Mouse (Mus musculus) embryonic facial prominence, embryonic 13.5 days (tissue): Measurements from ENCODE around the gene Drosha. TPM values are rescaled to one million over a fixed set of nuclear protein-coding genes. Genes with fewer than 3 reads are reported as not detected.

Experiments used
- ATAC-seq: fragments of 200-750 bp; cut with Nextera tagmentation; 2 replicates; pipeline ENCODE4 v1.8.0; 2017; ENCODE audit warnings: low read depth; ENCODE audit not compliant: insufficient number of reproducible peaks, insufficient read depth, low FRiP score, low TSS enrichment
- H3K27ac ChIP-seq: fragments of 300-500 bp; sonication (generic); 2 replicates; pipeline ENCODE4 v1.5.1; 2015; ENCODE audit warnings: moderate library complexity, mild to moderate bottlenecking, inconsistent platforms
- H3K27me3 ChIP-seq: fragments of 300-500 bp; sonication (generic); 2 replicates; pipeline ENCODE4 v1.6.1; 2015; ENCODE audit warnings: mild to moderate bottlenecking, inconsistent platforms
- H3K36me3 ChIP-seq: fragments of 300-500 bp; sonication (generic); 2 replicates; pipeline ENCODE4 v1.6.1; 2015; ENCODE audit warnings: mild to moderate bottlenecking, inconsistent platforms
- H3K4me1 ChIP-seq: fragments of 300-500 bp; sonication (generic); 2 replicates; pipeline ENCODE4 v1.6.1; 2015; ENCODE audit warnings: inconsistent platforms
- H3K4me2 ChIP-seq: fragments of 300-500 bp; sonication (generic); 2 replicates; pipeline ENCODE4 v1.6.1; 2015; ENCODE audit warnings: moderate library complexity, mild to moderate bottlenecking, inconsistent platforms
- H3K4me3 ChIP-seq: fragments of 300-500 bp; sonication (generic); 2 replicates; pipeline ENCODE4 v1.5.1; 2015; ENCODE audit warnings: mild to moderate bottlenecking, inconsistent platforms
- H3K9ac ChIP-seq: fragments of 300-500 bp; sonication (generic); 2 replicates; pipeline ENCODE4 v1.6.1; 2015; ENCODE audit warnings: mild to moderate bottlenecking, inconsistent platforms
- H3K9me3 ChIP-seq: fragments of 300-500 bp; sonication (generic); 2 replicates; pipeline ENCODE4 v1.6.1; 2016; ENCODE audit warnings: inconsistent platforms
- WGBS: fragments of 180-500 bp; shearing (Covaris S2); methylation state at CpG from one replicate; pipeline ENCODE4 v1.1.7; 2015; ENCODE audit warnings: mixed read lengths; 5-methylcytosine and 5-hydroxymethylcytosine counted together
- polyA plus RNA-seq: library from polyadenylated mRNA; unstranded; fragments of >200 nt; fragmentation: Nextera tagmentation; extraction: Ambion mirVana; gene quantifications from 2 replicates; pipeline ENCODE4 v1.2.1, GENCODE M21; 2015

Gene Drosha
- polyA plus RNA-seq, 1 experiment from 2014 or later, result 46.5 TPM

DNA sequence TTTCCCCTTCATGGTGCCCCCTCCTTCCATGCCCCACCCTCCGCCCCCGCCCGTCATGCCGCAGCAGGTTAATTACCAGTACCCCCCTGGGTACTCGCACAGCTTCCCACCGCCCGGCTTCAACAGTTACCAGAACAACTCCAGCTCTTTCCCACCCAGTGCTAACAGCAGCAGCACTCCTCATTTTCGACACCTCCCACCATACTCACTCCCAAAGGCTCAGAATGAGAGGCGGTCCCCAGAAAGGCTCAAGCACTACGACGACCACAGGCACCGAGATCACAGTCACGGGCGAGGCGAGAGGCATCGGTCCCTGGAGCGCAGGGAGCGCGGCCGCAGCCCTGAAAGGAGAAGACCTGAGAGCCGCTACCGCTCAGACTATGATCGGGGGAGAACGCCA, 9.6 kb downstream of the Drosha start:
- no peak overlapping the region for H3K27ac ChIP-seq
- H3K4me3 ChIP-seq, result no peak overlapping the region
- no peaks in the 10 kb centered on the region for H3K27me3 ChIP-seq
- H3K4me1 ChIP-seq, result no peaks in the 10 kb centered on the region
- ATAC-seq, result no peak
- 96% methylated on average over 24 of the region's 24 CpGs for WGBS
- no peak overlapping the region for H3K4me2 ChIP-seq
- H3K36me3 ChIP-seq, result peaks cover 75% of the 10 kb centered on the region
- H3K9me3 ChIP-seq, result no peaks in the 10 kb centered on the region
- no peak overlapping the region for H3K9ac ChIP-seq

DNA sequence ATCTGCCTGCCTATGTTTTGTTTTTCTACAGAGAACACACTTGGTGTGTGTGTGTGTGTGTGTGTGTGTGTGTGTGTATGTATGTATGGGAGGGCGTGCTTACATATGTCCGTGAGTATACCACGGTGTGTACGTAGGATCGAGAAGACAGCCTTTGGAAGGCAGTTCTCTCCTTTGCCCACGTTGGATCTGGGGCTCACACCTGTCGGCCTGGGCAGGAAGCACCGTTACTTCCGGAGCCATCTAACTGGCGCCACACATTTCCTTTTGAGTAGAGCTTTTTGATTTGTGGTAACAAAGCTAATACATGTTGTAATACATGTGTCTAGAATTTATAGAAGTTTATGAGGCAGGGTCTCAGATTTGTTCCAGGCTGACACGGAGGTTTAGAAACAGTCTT, 16.1 kb downstream of the Drosha start:
- no peaks in the 10 kb centered on the region for H3K27me3 ChIP-seq
- no peak overlapping the region for H3K9ac ChIP-seq
- H3K9me3 ChIP-seq, result no peaks in the 10 kb centered on the region
- WGBS, result 96% methylated on average over 11 of the region's 11 CpGs
- H3K4me1 ChIP-seq, result no peaks in the 10 kb centered on the region
- peaks cover 87% of the 10 kb centered on the region for H3K36me3 ChIP-seq
- H3K27ac ChIP-seq, result no peak overlapping the region
- no peak for ATAC-seq
- H3K4me2 ChIP-seq, result no peak overlapping the region
- H3K4me3 ChIP-seq, result no peak overlapping the region

DNA sequence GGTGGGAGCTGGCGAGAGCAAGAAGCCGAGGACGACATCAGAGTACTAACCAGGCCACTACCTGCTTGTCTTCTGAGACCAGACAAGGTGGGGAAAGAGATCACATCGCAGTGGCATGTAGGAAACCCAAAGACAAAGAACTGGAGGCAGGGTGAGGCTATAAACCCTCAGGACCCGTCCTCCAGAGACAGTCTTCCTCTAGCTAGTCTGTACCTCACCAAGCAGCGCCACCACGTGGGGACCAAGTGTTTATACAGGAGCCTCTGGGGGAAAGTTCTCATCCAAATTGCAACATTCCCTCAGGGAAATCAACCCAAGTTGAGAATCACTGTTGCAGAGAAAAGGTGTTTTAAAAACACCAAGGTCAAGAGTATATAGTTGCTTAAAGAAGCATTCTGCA, 18.2 kb downstream of the Drosha start:
- 77% methylated on average over 7 of the region's 7 CpGs for WGBS
- H3K36me3 ChIP-seq, result peaks cover 89% of the 10 kb centered on the region

DNA sequence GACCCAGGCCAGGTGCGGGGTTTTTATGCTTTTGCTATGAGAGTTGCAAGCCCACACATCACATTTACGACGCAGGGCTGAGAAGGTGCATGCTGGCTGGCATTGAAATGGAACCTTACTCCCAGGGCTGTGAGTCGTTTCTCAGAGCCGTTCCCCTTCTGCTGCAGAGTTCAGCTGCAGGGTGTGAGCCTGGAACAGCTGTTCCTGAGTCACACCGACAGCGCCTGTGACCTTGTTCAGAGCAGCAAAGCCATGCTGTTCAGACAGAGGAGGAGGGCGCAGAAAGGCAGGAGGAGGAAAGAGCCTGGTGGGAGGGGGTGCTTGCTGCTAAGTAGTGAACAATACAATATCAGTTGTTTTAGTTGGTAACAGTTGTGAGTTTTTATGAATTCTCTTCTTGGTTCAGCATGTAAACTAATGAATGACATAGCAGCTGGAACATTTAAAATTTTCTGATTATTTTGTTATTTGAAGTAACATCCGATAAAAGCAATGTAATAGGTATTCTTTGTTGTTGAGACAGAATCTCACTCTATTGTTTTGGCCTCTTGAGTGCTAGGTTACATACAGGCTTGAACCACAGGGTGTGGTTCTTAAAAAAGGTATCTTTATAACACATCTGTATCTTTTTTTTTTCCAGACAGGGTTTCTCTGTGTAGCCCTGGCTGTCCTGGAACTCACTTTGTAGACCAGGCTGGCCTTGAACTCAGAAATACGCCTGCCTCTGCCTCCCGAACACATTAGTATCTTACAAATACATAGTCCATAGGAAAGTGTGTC, 23.8 kb downstream of the Drosha start:
- H3K4me2 ChIP-seq, result no peak overlapping the region
- WGBS, result 89% methylated on average over 11 of the region's 11 CpGs
- no peak for ATAC-seq
- H3K9me3 ChIP-seq, result no peaks in the 10 kb centered on the region
- H3K4me1 ChIP-seq, result no peaks in the 10 kb centered on the region
- H3K27ac ChIP-seq, result no peak overlapping the region
- no peak overlapping the region for H3K4me3 ChIP-seq
- H3K36me3 ChIP-seq, result peaks cover 94% of the 10 kb centered on the region
- H3K9ac ChIP-seq, result no peak overlapping the region
- no peaks in the 10 kb centered on the region for H3K27me3 ChIP-seq

More for the DNA sequence above, 18.2 kb downstream of the Drosha start:
- Histone ChIP-seq H3K4me2 (no peak overlapping the region), H3K4me1 (no peaks in the 10 kb centered on the region), H3K4me3 (no peak overlapping the region), H3K9ac (no peak overlapping the region), H3K27ac (no peak overlapping the region), H3K27me3 (no peaks in the 10 kb centered on the region), H3K9me3 (no peaks in the 10 kb centered on the region)
- ATAC-seq, result no peak

DNA sequence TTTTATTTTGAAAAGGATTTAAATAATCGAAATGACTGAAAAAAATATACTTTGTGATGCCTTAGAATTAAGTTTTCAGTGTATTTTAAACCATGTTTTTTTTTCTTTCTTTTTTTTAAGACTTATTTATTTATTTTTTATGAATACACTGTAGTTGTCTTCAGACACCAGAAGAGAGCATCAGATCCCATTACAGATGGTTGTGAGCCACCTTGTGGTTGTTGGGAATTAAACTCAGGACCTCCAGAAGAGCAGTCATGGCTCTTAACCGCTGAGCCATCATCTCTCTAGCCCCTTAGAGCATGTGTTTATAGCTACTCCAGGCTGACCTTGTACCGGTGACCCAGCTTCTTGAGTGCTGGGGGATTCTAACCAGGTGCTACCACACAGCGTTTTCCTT, 24.8 kb downstream of the Drosha start:
- H3K9ac ChIP-seq, result no peak overlapping the region
- no peaks in the 10 kb centered on the region for H3K9me3 ChIP-seq
- no peak overlapping the region for H3K27ac ChIP-seq
- no peaks in the 10 kb centered on the region for H3K27me3 ChIP-seq
- WGBS, result 81% methylated on average over 4 of the region's 4 CpGs
- ATAC-seq, result no peak
- no peak overlapping the region for H3K4me2 ChIP-seq
- H3K4me1 ChIP-seq, result no peaks in the 10 kb centered on the region
- no peak overlapping the region for H3K4me3 ChIP-seq
- peaks cover 94% of the 10 kb centered on the region for H3K36me3 ChIP-seq

DNA sequence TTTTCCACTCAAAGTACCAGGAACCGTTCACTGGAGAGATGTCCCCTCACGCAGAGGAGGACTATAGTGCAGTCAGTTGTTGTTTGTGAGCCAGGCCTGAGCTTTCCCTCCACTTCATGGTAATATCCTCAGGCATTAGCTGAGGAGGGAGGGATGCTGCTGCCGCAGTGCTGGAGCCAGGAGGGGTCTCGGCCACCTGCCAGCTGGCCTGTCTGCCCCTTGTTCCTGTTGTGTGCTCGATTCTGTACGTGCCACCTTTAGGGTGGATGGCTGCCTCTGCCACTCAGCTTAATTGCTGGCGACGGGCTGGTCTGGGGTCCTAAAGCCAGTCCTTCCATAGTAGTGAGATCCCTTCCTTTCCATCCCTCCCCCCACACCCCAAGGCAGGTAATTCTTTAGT, 28.9 kb downstream of the Drosha start:
- no peak for ATAC-seq
- WGBS, result 90% methylated on average over 8 of the region's 8 CpGs
- no peak overlapping the region for H3K4me3 ChIP-seq
- peaks cover 93% of the 10 kb centered on the region for H3K36me3 ChIP-seq
- no peak overlapping the region for H3K27ac ChIP-seq
- no peaks in the 10 kb centered on the region for H3K27me3 ChIP-seq
- H3K9me3 ChIP-seq, result no peaks in the 10 kb centered on the region
- H3K4me2 ChIP-seq, result no peak overlapping the region
- H3K4me1 ChIP-seq, result no peaks in the 10 kb centered on the region
- no peak overlapping the region for H3K9ac ChIP-seq

DNA sequence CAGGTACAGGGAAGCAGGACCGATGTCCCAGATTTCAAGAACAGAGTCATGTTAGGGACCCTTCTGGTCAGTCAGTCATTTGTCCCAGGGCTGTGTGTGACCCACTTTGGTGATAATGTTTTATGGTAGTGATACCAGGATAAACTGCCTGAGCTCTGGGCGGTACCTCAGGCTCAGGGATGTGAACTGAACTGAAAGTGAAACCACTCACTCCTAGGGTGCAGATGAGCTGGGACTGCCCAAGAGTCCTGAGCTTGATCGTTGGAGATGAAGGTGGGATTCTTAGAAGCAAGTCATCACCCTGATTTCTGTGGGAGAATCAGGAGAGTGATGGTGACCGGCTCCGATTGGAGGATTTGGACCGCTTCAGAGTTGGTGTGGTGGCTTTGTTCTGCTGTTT, 32.2 kb downstream of the Drosha start:
- Histone ChIP-seq H3K27ac (no peak overlapping the region), H3K9ac (no peak overlapping the region), H3K4me2 (no peak overlapping the region), H3K4me3 (no peak overlapping the region), H3K4me1 (no peaks in the 10 kb centered on the region), H3K9me3 (no peaks in the 10 kb centered on the region), H3K36me3 (peaks cover 94% of the 10 kb centered on the region), H3K27me3 (no peaks in the 10 kb centered on the region)
- ATAC-seq, result no peak
- WGBS, result 97% methylated on average over 6 of the region's 6 CpGs

DNA sequence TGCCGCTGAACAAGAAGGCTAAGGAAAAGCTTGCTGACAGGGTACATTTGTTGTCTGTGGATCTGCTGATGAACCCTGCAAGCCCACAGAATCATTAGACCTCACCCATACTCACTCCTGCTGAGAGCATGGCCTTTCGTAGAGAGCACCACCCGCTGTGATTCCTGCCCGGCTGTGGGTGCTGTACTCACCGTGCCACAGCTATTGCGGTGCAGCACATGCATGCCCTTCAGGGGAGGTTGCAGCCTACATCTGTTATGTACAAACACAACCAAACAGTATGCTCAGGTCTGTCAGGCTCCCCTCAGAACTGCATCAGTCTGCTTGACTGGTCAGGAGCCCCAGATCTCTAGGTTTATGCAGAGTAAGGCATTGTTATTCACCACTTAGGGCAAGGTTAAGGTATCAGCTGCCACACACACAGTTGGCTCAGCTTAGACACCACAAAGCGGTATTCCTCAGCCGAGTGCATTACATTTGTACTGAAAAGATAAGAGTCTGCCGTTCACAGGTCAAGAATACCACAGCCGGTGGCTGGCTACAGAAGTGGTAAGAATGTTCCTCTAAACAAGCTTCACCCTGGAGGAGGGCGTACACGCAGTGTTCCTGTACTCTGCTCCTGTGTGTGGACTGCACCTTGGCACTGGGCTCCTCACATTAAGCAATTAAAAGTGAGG, 33.4 kb downstream of the Drosha start:
- no peaks in the 10 kb centered on the region for H3K4me1 ChIP-seq
- no peak overlapping the region for H3K4me2 ChIP-seq
- ATAC-seq, result no peak
- no peaks in the 10 kb centered on the region for H3K9me3 ChIP-seq
- H3K4me3 ChIP-seq, result no peak overlapping the region
- H3K36me3 ChIP-seq, result peaks cover 93% of the 10 kb centered on the region
- no peak overlapping the region for H3K9ac ChIP-seq
- 93% methylated on average over 12 of the region's 12 CpGs for WGBS
- no peaks in the 10 kb centered on the region for H3K27me3 ChIP-seq
- no peak overlapping the region for H3K27ac ChIP-seq

DNA sequence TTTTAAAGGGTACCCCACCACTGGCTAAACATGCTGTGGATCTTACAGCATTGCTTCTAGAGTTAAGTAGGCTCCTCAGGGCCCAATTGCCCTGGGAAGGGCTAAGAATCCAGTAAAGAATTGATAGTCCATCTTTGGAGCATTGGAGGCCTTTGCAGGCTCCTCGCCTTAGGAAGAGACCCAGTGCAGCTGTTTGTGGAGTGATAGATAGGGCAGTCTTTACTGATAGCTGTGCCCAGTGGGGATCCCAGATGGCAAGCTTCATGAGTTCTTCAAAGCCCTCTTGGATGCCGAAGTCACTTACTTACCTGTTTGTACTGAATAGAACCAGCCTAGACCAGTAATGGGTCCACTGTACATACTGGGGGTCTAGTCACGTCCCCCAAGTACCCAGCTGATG, 34.0 kb downstream of the Drosha start:
- H3K4me1 ChIP-seq, result no peaks in the 10 kb centered on the region
- no peak for ATAC-seq
- H3K36me3 ChIP-seq, result peaks cover 87% of the 10 kb centered on the region
- no peak overlapping the region for H3K9ac ChIP-seq
- no peak overlapping the region for H3K27ac ChIP-seq
- no peak overlapping the region for H3K4me2 ChIP-seq
- no peak overlapping the region for H3K4me3 ChIP-seq
- WGBS, result 98% methylated on average over 3 of the region's 3 CpGs
- no peaks in the 10 kb centered on the region for H3K9me3 ChIP-seq
- H3K27me3 ChIP-seq, result no peaks in the 10 kb centered on the region

DNA sequence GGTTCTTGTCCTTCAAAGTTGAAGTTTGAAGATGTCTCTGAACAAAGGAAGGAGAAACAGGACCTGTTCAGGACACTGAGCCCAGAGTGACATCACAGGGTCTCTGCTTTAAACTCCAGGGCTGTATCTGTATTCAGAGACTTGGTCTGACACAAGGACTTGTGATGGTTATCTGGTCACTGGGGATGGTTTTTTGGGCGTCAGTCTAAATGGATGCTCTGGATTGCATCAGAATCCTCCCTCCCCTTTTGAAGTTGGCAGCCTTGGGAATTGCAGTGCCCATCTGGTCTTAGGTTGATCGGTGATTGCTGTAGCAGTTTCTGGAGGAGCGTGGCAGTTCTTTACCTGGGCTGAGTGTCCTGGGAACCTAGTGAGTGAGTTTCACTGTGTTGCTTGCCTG, 37.4 kb downstream of the Drosha start:
- H3K36me3 ChIP-seq, result peaks cover 73% of the 10 kb centered on the region
- 84% methylated on average over 3 of the region's 3 CpGs for WGBS
- no peak for ATAC-seq

DNA sequence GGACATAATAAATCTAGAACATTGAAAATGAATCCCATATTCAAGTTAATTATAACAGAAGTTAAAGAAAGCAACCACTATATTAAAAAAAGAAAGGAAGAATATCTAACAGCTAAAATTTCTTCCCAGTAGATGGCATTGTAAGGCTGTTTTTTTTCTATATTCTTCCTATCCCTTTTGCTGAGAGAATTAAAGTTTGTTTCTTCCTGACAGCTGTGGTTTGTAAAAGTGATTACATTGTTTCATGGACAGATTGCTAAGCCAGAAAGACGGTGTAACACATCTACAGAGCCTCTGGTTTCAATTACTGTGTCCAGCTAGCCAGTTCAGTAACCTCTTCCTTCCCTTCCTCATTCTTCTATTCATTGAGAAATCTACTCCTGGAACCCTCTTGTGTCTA, 39.1 kb downstream of the Drosha start:
- Histone ChIP-seq H3K4me1 (no peaks in the 10 kb centered on the region), H3K4me3 (no peak overlapping the region), H3K36me3 (peaks cover 72% of the 10 kb centered on the region), H3K27me3 (no peaks in the 10 kb centered on the region), H3K4me2 (no peak overlapping the region), H3K9me3 (no peaks in the 10 kb centered on the region), H3K9ac (no peak overlapping the region), H3K27ac (no peak overlapping the region)
- no peak for ATAC-seq
- WGBS, result 18% methylated on average over 1 of the region's 1 CpGs

More for the DNA sequence above, 37.4 kb downstream of the Drosha start:
- Histone ChIP-seq H3K4me1 (no peaks in the 10 kb centered on the region), H3K27me3 (no peaks in the 10 kb centered on the region), H3K4me2 (no peak overlapping the region), H3K9me3 (no peaks in the 10 kb centered on the region), H3K9ac (no peak overlapping the region), H3K27ac (no peak overlapping the region), H3K4me3 (no peak overlapping the region)

DNA sequence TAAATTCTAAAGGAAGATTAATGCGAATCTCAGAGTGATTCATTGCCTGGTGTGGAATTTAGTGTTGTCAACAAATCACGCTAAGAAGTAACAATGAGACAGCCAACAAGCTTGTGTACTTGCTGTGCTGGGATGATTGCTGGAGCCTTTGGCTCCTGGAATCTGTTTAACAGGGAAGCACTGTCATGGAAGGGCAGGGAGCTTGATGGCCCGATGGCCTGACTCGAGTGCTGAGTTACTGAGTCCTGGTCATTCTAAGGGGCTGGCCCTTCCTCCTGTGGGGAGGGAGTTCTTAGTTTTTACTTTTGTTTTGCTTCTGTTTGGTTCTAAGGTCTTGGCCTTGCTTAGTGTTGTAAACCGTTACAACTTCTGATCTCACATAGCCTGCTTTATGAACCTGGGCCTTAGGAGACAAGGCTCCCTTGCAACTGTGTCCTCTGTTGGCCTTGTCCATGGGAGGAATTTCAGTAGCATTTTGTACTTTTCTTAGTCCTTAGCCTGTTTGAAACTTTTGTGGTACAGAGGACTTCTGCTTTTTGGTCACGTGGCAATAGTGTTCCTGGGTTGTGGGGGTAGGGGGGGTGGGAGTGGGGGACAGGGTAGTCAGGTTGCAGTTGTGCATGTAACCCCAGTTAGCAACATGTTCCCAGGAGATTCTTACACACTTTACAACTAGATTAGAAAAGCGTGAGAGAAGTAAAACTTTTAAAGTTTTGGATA, 41.1 kb downstream of the Drosha start:
- Histone ChIP-seq H3K9me3 (no peaks in the 10 kb centered on the region), H3K4me3 (no peak overlapping the region), H3K36me3 (peaks cover 63% of the 10 kb centered on the region), H3K4me2 (no peak overlapping the region), H3K27ac (no peak overlapping the region), H3K9ac (no peak overlapping the region), H3K27me3 (no peaks in the 10 kb centered on the region), H3K4me1 (no peaks in the 10 kb centered on the region)
- WGBS, result 86% methylated on average over 7 of the region's 7 CpGs
- ATAC-seq, result no peak
